Comparison of ENCODE assay signal across 24 mouse cellular contexts in genomic region chr9:40747249-40747648, GRCm38 (mm10). TPM values are rescaled to one million over a fixed set of nuclear protein-coding genes. Genes with fewer than 3 reads are reported as not detected.
A peak's percentile ranks its signal among the peaks of the same experiment; 100 is the strongest.
DNase-seq lines count a peak whose midpoint lies in the region; ATAC-seq and TF ChIP-seq lines count a peak whose summit lies in the region.
"Had no signal": no experiment of that assay in that cellular context is flagged by ENCODE, and none has a peak within 500 bp of the region (broad histone marks: within the 10 kb centered on the region; RNA-seq: fewer than 3 reads in every experiment).

No protein-coding gene starts in this region.

- peaks cover 40% of the 10 kb centered on the region for H3K4me1 ChIP-seq in embryonic facial prominence, embryonic 13.5 days
- peaks cover 44% of the 10 kb centered on the region for H3K4me1 ChIP-seq in embryonic facial prominence, embryonic 10.5 days
- peaks cover 38% of the 10 kb centered on the region for H3K4me1 ChIP-seq in hindbrain, embryonic 13.5 days (replicated peaks)
- no peaks in the 10 kb centered on the region for H3K4me1 ChIP-seq in hindbrain, postnatal 0 days (ENCODE audit: insufficient read depth, low read length)
- H3K4me1 ChIP-seq in embryonic fibroblast, embryonic 13.5 days (ENCODE audit: control insufficient read depth, insufficient read depth, low read length), result peaks cover 17% of the 10 kb centered on the region

- ATAC-seq in embryonic facial prominence, embryonic 13.5 days (ENCODE audit: insufficient number of reproducible peaks, insufficient read depth, low FRiP score, low TSS enrichment, low read depth), result no peak
- ATAC-seq in hindbrain, embryonic 13.5 days (ENCODE audit: low FRiP score), result no peak
- no peak for ATAC-seq in hindbrain, postnatal 0 days
- ATAC-seq: CD4-positive, CD25-positive, alpha-beta regulatory T cell, adult 4 months; intestine, embryonic 16.5 days; liver, embryonic 12.5 days; liver, postnatal 0 days had no signal

- H3K27me3 ChIP-seq in embryonic facial prominence, embryonic 13.5 days, result no peaks in the 10 kb centered on the region
- H3K27me3 ChIP-seq in embryonic facial prominence, embryonic 10.5 days (replicated peaks; ENCODE audit: low read depth, poor library complexity, severe bottlenecking), result no peaks in the 10 kb centered on the region
- no peaks in the 10 kb centered on the region for H3K27me3 ChIP-seq in hindbrain, embryonic 13.5 days
- no peaks in the 10 kb centered on the region for H3K27me3 ChIP-seq in hindbrain, postnatal 0 days (ENCODE audit: insufficient read depth, low read length)
- H3K27me3 ChIP-seq: liver, embryonic 12.5 days; midbrain, embryonic 12.5 days had no signal

- 78% methylated on average over 9 of the region's 9 CpGs for whole genome bisulfite sequencing in embryonic facial prominence, embryonic 13.5 days
- 86% methylated on average over 9 of the region's 9 CpGs for WGBS in embryonic facial prominence, embryonic 10.5 days
- 82% methylated on average over 9 of the region's 9 CpGs for WGBS in hindbrain, embryonic 13.5 days
- WGBS in hindbrain, postnatal 0 days, result 81% methylated on average over 9 of the region's 9 CpGs

- H3K4me3 ChIP-seq in embryonic facial prominence, embryonic 13.5 days, result no peak overlapping the region
- H3K4me3 ChIP-seq in embryonic facial prominence, embryonic 10.5 days, result no peak overlapping the region
- no peak overlapping the region for H3K4me3 ChIP-seq in hindbrain, embryonic 13.5 days
- H3K4me3 ChIP-seq in hindbrain, postnatal 0 days (ENCODE audit: low read length), result no peak overlapping the region
- no peak overlapping the region for H3K4me3 ChIP-seq in embryonic fibroblast, embryonic 13.5 days (ENCODE audit: insufficient read depth, low read length)
- H3K4me3 ChIP-seq: liver, embryonic 12.5 days; megakaryocyte, embryonic 14.5 days; midbrain, embryonic 12.5 days had no signal

- no peak overlapping the region for H3K9ac ChIP-seq in embryonic facial prominence, embryonic 13.5 days
- H3K9ac ChIP-seq in hindbrain, embryonic 13.5 days, result no peak overlapping the region
- H3K9ac ChIP-seq in hindbrain, postnatal 0 days (replicated peaks; ENCODE audit: low read length), result no peak overlapping the region
- H3K9ac ChIP-seq: liver, embryonic 12.5 days; liver, postnatal 0 days; midbrain, embryonic 12.5 days had no signal

- H3K4me2 ChIP-seq in embryonic facial prominence, embryonic 13.5 days, result no peak overlapping the region
- H3K4me2 ChIP-seq in hindbrain, embryonic 13.5 days, result no peak overlapping the region
- H3K4me2 ChIP-seq in hindbrain, postnatal 0 days (ENCODE audit: low read depth, low read length), result no peak overlapping the region
- H3K4me2 ChIP-seq: liver, embryonic 12.5 days; midbrain, embryonic 12.5 days had no signal

- DNase-seq in embryonic facial prominence, embryonic 10.5 days (ENCODE audit: low spot score), result no peak
- DNase-seq in hindbrain, postnatal 0 days (ENCODE audit: low spot score), result no peak
- no peak for DNase-seq in heart, postnatal 10 days
- DNase-seq in layer of hippocampus, postnatal 14 days (ENCODE audit: low spot score in 2 of 2), result no peak
- DNase-seq: adrenal gland, postnatal 36 days; cerebellum, adult 9-10 months; gastrocnemius, postnatal 14 days; kidney, adult 8-10 months; kidney, postnatal 4 days; layer of hippocampus, postnatal 36 days; left cerebral cortex, postnatal 4 days; liver, postnatal 0 days; lung, postnatal 36 days; thymus, adult 2 months; thymus, postnatal 36 days had no signal

- TF ChIP-seq POLR2A in embryonic fibroblast, embryonic 13.5 days (IDR thresholded peaks at IDR 0.05; ENCODE audit: low read depth, low read length), result no peak

- TF ChIP-seq CTCF in hindbrain, postnatal 0 days (IDR thresholded peaks at IDR 0.05; ENCODE audit: low read depth), result no peak
- TF ChIP-seq CTCF in embryonic fibroblast, embryonic 13.5 days (IDR thresholded peaks at IDR 0.05; ENCODE audit: borderline replicate concordance, insufficient read depth, low read length), result no peak

- no peaks in the 10 kb centered on the region for H3K36me3 ChIP-seq in embryonic facial prominence, embryonic 13.5 days
- H3K36me3 ChIP-seq in embryonic facial prominence, embryonic 10.5 days (replicated peaks), result peaks cover 24% of the 10 kb centered on the region
- H3K36me3 ChIP-seq in hindbrain, embryonic 13.5 days, result no peaks in the 10 kb centered on the region
- no peaks in the 10 kb centered on the region for H3K36me3 ChIP-seq in hindbrain, postnatal 0 days (ENCODE audit: insufficient read depth, low read length)
- H3K36me3 ChIP-seq: liver, embryonic 12.5 days; midbrain, embryonic 12.5 days had no signal

- H3K27ac ChIP-seq in embryonic facial prominence, embryonic 13.5 days, result peak overlapping the region; percentile 57; the same call in 1 of the 2 replicates
- H3K27ac ChIP-seq in embryonic facial prominence, embryonic 10.5 days (replicated peaks), result no peak overlapping the region
- H3K27ac ChIP-seq in hindbrain, embryonic 13.5 days, result 0 out of 2 replicates have a peak overlapping the region, but pooled peaks have one; percentile 30
- H3K27ac ChIP-seq in hindbrain, postnatal 0 days, result no peak overlapping the region
- H3K27ac ChIP-seq in embryonic fibroblast, embryonic 13.5 days (ENCODE audit: insufficient read depth, low read length), result peak overlapping the region; percentile 89
- H3K27ac ChIP-seq: kidney, postnatal 0 days; liver, embryonic 12.5 days; midbrain, embryonic 12.5 days had no signal

- H3K9me3 ChIP-seq in embryonic facial prominence, embryonic 13.5 days, result no peaks in the 10 kb centered on the region
- no peaks in the 10 kb centered on the region for H3K9me3 ChIP-seq in embryonic facial prominence, embryonic 10.5 days
- no peaks in the 10 kb centered on the region for H3K9me3 ChIP-seq in hindbrain, embryonic 13.5 days
- H3K9me3 ChIP-seq in hindbrain, postnatal 0 days (ENCODE audit: low read length), result no peaks in the 10 kb centered on the region
- H3K9me3 ChIP-seq: liver, embryonic 12.5 days; megakaryocyte, embryonic 14.5 days; midbrain, embryonic 12.5 days had no signal

- intact Hi-C loops in heart, postnatal 10 days (cut with DNase I), result no loop called here

RNA-seq across cellular contexts. Expression of gene Hspa8, which starts 53.5 kb away (rescaled TPM):
- polyA plus RNA-seq in embryonic facial prominence, embryonic 13.5 days (2015; fragmentation: Nextera tagmentation; extraction: Ambion mirVana), result 2,195 and 2,229 TPM in 2 replicates
- polyA plus RNA-seq in embryonic facial prominence, embryonic 10.5 days (2016; fragmentation: Nextera tagmentation; extraction: Ambion mirVana), result 3,691 and 4,038 TPM in 2 replicates
- polyA plus RNA-seq in hindbrain, embryonic 13.5 days (2015; fragmentation: Nextera tagmentation; extraction: Ambion mirVana), result 2,762 and 2,865 TPM in 2 replicates
- total RNA-seq in hindbrain, postnatal 0 days (2014; rRNA removed), result 3,796 and 3,887 TPM in 2 replicates
- polyA plus RNA-seq in hindbrain, postnatal 0 days (2015; fragmentation: Nextera tagmentation; extraction: Ambion mirVana), result 2,316 and 2,371 TPM in 2 replicates
- 2,507 and 2,625 TPM in 2 replicates for polyA plus RNA-seq in embryonic fibroblast, embryonic 13.5 days (2011; ENCODE audit: insufficient read length, low read depth, missing spikeins)
- total RNA-seq in heart, postnatal 10 days (2021), result 1,000 to 10,000 TPM; 1,111 to 1,159 TPM
- total RNA-seq in layer of hippocampus, postnatal 14 days (2021), result 1,000 to 10,000 TPM; 2,045 to 2,355 TPM

Comparison
In these comparisons a context has a peak if more than half of its experiments do, and no peak if none do; other contexts are left out.
1. H3K27ac ChIP-seq: peak in embryonic facial prominence, embryonic 13.5 days (single experiment), hindbrain, embryonic 13.5 days (single experiment) and embryonic fibroblast, embryonic 13.5 days (single experiment); none in embryonic facial prominence, embryonic 10.5 days (single experiment) and hindbrain, postnatal 0 days (single experiment).